Mouse (Mus musculus): ENCODE measurements around the gene Abcc4. TPM values are rescaled to one million over a fixed set of nuclear protein-coding genes. Genes with fewer than 3 reads are reported as not detected.
"Not testable (repeated sequence)": the region's sequence is repeated elsewhere in the genome, so short reads cannot be mapped to it uniquely, and the experiment has no call there.

The Abcc4 gene
- polyA plus RNA-seq, 1 experiment from 2014 or later, result 2.8 TPM

DNA sequence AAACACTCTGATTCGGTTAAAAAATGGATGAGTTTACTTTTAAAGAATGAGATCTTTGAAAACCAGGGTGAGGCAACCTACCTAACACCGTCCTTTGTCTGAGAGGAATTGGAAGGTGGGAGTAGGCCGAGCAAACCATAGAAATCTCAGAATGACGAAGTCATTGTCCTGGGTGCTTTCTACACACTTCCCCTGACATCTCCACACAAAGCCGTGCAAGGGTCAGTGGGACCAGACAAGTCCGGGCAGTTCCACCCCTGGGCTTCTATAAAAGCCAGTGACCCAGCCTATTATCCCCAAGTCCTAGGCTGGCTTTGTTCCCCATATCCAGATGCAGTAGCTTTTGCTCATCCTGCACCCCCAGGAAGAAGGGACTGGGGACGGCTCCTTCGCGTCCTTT lies 163.1 kb downstream of the Abcc4 start:
- 37% methylated on average over 9 of the region's 9 CpGs for WGBS
- Histone ChIP-seq H3K27me3 (ENCODE audit: insufficient read depth, poor library complexity, severe bottlenecking) (peaks cover 31% of the 10 kb centered on the region), H3K4me1 (replicated peaks) (peaks cover 26% of the 10 kb centered on the region), H3K27ac (peak overlapping the region; percentile 75), H3K9me3 (0 out of 2 replicates have a peak, but pooled peaks cover 6% of the 10 kb centered on the region), H3K4me3 (0 out of 2 replicates have a peak overlapping the region, but pooled peaks have one; percentile 7), H3K36me3 (no peaks in the 10 kb centered on the region)
- peak; percentile 43 for DNase-seq (ENCODE audit: low spot score)

- Histone ChIP-seq H3K27me3 (ENCODE audit: insufficient read depth, poor library complexity, severe bottlenecking) (no peaks in the 10 kb centered on the region), H3K36me3 (no peaks in the 10 kb centered on the region), H3K9me3 (no peaks in the 10 kb centered on the region), H3K27ac (no peak overlapping the region), H3K4me3 (no peak overlapping the region), H3K4me1 (replicated peaks) (no peaks in the 10 kb centered on the region)
- WGBS, result 89% methylated on average over 3 of the region's 3 CpGs
- DNase-seq (ENCODE audit: low spot score), result no peak
These were observed 174.5 kb downstream of the Abcc4 start for GRCm38 (mm10) chr14:118531539-118531938.

DNA sequence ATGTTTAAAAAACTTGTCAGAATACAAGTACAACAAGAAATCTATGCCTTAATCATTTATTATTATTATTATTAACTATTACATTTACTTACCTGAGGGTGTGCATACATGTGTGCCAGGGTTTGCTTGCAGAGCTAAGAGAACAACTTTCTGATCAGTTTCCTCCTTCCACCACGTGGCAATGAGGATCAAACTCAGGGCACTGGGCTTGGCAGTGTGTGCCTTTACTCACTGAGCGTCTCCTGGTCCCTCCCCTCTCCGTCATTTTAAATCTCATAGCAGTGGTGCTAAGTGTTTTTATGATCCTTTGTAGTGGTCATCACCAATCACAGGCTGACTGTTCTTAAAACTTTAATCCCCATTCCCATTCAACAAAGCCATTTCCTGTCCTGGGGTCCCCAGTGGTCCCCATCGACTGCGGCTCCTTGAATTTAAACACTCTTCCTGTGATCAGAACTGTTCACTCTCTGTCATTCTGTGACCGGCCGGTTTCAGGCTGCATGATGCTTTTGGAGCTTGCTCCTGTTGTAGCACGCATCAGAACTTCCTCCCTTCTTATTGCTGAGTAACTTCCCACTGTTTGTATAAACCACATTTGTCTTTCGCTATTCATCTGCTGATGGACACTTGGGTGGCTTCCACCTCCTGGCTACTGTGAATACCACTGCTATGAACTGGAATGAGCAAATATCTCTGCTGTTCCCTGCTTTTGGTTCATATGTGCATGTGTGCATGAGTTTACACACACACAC lies 191.6 kb downstream of the Abcc4 start:
- 80% methylated on average over 9 of the region's 9 CpGs for WGBS

GRCm38 (mm10) chr14:118511715-118512114 lies 194.3 kb downstream of the Abcc4 start:
- not testable (repeated sequence) for H3K27me3 ChIP-seq (ENCODE audit: insufficient read depth, poor library complexity, severe bottlenecking); H3K4me3 ChIP-seq; H3K9me3 ChIP-seq; H3K27ac ChIP-seq; DNase-seq (ENCODE audit: low spot score); H3K36me3 ChIP-seq
- H3K4me1 ChIP-seq (replicated peaks), result peaks cover 23% of the 10 kb centered on the region
- 97% methylated on average over 6 of the region's 6 CpGs for WGBS

More for the DNA sequence above, 191.6 kb downstream of the Abcc4 start:
- Histone ChIP-seq H3K4me1 (replicated peaks) (peaks cover 19% of the 10 kb centered on the region), H3K36me3 (no peaks in the 10 kb centered on the region), H3K27me3 (ENCODE audit: insufficient read depth, poor library complexity, severe bottlenecking) (no peaks in the 10 kb centered on the region), H3K27ac (no peak overlapping the region), H3K4me3 (no peak overlapping the region), H3K9me3 (no peaks in the 10 kb centered on the region)
- no peak for DNase-seq (ENCODE audit: low spot score)

DNA sequence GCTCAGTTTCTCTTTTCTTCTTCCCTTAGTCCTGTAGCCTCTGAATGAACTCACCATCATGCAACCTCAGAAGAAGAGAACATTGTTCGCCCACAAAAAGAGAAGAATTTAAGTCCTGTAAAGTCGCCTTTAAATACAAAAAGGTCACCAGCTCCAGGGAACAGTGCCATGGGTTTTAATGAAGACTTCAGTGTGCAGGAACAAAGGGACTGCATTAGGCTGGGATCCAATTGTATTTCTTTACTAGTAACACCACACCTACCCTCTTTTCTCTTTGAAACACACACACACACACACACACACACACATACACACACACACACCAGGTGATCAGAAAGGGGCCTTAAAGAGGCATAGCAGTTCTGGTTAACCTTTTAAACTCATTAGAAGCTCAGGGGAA lies 195.2 kb downstream of the Abcc4 start:
- 68% methylated on average over 2 of the region's 2 CpGs for WGBS
- no peak for DNase-seq (ENCODE audit: low spot score)
- Histone ChIP-seq H3K4me1 (replicated peaks) (peaks cover 28% of the 10 kb centered on the region), H3K27ac (no peak overlapping the region), H3K4me3 (no peak overlapping the region), H3K9me3 (no peaks in the 10 kb centered on the region), H3K27me3 (ENCODE audit: insufficient read depth, poor library complexity, severe bottlenecking) (no peaks in the 10 kb centered on the region), H3K36me3 (no peaks in the 10 kb centered on the region)

- Histone ChIP-seq H3K36me3 (no peaks in the 10 kb centered on the region), H3K9me3 (no peaks in the 10 kb centered on the region), H3K4me1 (replicated peaks) (peaks cover 22% of the 10 kb centered on the region), H3K4me3 (no peak overlapping the region), H3K27me3 (ENCODE audit: insufficient read depth, poor library complexity, severe bottlenecking) (no peaks in the 10 kb centered on the region), H3K27ac (no peak overlapping the region)
- DNase-seq (ENCODE audit: low spot score), result no peak
- 87% methylated on average over 5 of the region's 5 CpGs for WGBS
These were observed 195.8 kb downstream of the Abcc4 start for GRCm38 (mm10) chr14:118510216-118510615.

DNA sequence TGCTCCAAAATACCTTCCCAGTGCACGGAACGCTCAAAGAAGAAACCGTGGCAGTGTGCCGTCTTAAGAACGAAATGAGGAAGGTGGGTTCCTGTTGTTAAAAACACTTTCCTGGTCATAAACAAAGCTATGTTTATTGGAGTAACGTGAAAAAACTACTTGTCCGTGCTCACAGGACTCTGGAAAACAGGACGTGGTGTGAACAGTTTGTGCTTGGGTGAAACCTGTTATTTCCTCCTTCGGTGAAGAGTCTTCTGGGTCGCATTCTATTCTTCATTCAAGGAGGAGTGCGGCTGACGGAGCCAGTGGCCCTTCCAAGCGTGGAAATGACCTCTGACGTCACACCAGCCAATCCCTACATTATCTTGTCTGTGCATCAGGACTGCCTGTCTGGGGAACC lies 198.2 kb downstream of the Abcc4 start:
- H3K27ac ChIP-seq, result no peak overlapping the region
- DNase-seq (ENCODE audit: low spot score), result no peak
- no peaks in the 10 kb centered on the region for H3K36me3 ChIP-seq
- no peaks in the 10 kb centered on the region for H3K27me3 ChIP-seq (ENCODE audit: insufficient read depth, poor library complexity, severe bottlenecking)
- no peaks in the 10 kb centered on the region for H3K9me3 ChIP-seq
- no peak overlapping the region for H3K4me3 ChIP-seq
- WGBS, result 88% methylated on average over 14 of the region's 14 CpGs
- peaks cover 18% of the 10 kb centered on the region for H3K4me1 ChIP-seq (replicated peaks)

DNA sequence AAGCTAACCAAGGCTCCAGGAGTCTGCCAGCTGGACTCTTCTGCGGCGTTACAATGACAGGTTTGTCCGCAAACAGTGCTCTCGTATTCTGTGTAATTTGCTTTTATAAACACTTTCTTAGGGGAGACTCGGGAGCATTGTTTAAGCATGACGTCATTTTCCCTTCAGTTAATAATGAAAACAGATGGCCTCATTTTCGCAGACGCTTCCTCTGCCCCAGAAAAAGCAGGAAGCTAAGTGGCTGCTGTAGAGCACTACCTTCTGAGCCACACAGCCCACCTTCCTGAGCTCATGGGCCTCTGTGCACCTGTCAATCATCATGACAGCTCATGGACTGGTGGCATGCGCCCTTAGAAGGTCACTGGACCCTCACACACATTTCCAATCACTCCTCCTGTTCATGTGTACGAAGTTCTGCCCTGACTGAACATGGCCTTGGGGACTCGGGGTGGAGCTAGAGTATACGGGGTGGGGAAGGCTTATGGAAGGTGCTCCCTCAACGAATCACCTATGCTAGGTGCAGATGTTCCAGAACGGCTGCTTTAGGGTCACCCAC lies 199.3 kb downstream of the Abcc4 start:
- peak; percentile 16 for DNase-seq (ENCODE audit: low spot score)
- peak overlapping the region; percentile 25; the same call in 1 of the 2 replicates for H3K27ac ChIP-seq
- H3K4me1 ChIP-seq (replicated peaks), result peaks cover 16% of the 10 kb centered on the region
- no peak overlapping the region for H3K4me3 ChIP-seq
- no peaks in the 10 kb centered on the region for H3K9me3 ChIP-seq
- 60% methylated on average over 14 of the region's 14 CpGs for WGBS
- no peaks in the 10 kb centered on the region for H3K27me3 ChIP-seq (ENCODE audit: insufficient read depth, poor library complexity, severe bottlenecking)
- no peaks in the 10 kb centered on the region for H3K36me3 ChIP-seq

DNA sequence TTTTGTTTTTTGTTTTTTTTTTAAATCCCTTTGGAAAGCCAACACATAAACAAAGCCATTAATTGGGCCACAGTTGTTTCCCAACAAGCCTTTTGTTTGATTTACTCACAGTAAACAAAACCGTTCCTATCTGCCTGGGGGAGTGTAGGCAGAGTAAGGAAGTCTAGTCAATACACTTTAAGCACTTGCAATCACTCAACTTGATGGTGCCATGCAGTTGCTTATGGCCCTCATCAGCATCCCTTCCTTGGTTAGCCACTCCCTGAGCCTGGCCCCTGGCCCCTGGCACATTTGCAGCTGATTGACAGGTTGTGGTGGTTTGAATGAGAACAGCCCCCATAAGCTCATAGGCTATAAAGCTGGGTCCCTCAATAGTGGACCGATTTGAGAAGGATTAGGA lies 209.3 kb downstream of the Abcc4 start:
- H3K27me3 ChIP-seq (ENCODE audit: insufficient read depth, poor library complexity, severe bottlenecking), result no peaks in the 10 kb centered on the region
- no peak overlapping the region for H3K27ac ChIP-seq
- peaks cover 8% of the 10 kb centered on the region for H3K36me3 ChIP-seq
- no peaks in the 10 kb centered on the region for H3K4me1 ChIP-seq (replicated peaks)
- H3K9me3 ChIP-seq, result peaks cover 9% of the 10 kb centered on the region
- no peak for DNase-seq (ENCODE audit: low spot score)
- no peak overlapping the region for H3K4me3 ChIP-seq
- 85% methylated on average over 2 of the region's 2 CpGs for WGBS

DNA sequence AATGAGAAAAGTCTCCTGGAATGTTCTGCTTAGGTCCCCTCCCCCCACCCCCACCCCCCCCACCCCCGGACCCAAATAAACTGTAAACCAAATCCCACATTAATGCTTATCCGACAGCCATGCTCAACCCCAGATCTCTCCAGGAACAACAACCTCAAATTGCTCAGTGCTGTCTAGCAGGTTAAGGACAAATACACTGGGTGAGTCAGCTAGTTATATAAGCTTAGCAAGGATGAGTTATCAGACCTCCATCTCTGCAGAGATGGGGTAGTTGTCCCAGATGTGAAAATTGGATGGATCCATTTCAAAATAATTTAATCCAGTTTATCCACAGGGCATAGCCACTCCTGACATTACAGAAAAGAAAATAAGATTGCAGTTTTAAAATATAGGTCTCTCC lies 210.6 kb downstream of the Abcc4 start:
- peaks cover 9% of the 10 kb centered on the region for H3K9me3 ChIP-seq
- H3K4me1 ChIP-seq (replicated peaks), result peaks cover 13% of the 10 kb centered on the region
- no peak overlapping the region for H3K4me3 ChIP-seq
- H3K27me3 ChIP-seq (ENCODE audit: insufficient read depth, poor library complexity, severe bottlenecking), result no peaks in the 10 kb centered on the region
- no peak for DNase-seq (ENCODE audit: low spot score)
- WGBS, result 89% methylated on average over 2 of the region's 2 CpGs
- H3K27ac ChIP-seq, result no peak overlapping the region
- peaks cover 8% of the 10 kb centered on the region for H3K36me3 ChIP-seq

DNA sequence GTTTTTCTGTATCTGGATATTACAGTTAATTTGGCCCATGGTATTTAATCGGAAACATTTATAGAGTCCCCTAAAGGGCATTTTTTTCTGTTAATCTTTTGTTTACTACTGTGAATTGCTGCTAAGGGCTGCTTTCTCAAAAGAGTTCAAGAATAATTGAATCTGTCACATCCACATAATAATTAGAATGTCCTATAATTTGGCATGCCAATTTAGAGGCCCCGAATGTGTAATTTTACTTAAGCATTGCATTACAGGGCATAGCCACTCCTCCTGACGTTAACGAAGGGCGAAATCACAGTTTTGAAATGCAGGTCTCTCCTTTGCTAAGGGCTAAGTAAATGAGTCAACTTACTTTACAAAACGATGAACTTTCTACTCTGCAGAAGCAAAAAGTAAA lies 214.3 kb downstream of the Abcc4 start:
- no peak overlapping the region; the same call in 1 of the 2 replicates for H3K27ac ChIP-seq
- peaks cover 18% of the 10 kb centered on the region for H3K4me1 ChIP-seq (replicated peaks)
- peaks cover 4% of the 10 kb centered on the region; the same call in 1 of the 2 replicates for H3K27me3 ChIP-seq (ENCODE audit: insufficient read depth, poor library complexity, severe bottlenecking)
- no peak overlapping the region for H3K4me3 ChIP-seq
- no peak for DNase-seq (ENCODE audit: low spot score)
- 83% methylated on average over 6 of the region's 6 CpGs for WGBS
- H3K36me3 ChIP-seq, result no peaks in the 10 kb centered on the region
- H3K9me3 ChIP-seq, result peaks cover 4% of the 10 kb centered on the region; the same call in 1 of the 2 replicates

DNA sequence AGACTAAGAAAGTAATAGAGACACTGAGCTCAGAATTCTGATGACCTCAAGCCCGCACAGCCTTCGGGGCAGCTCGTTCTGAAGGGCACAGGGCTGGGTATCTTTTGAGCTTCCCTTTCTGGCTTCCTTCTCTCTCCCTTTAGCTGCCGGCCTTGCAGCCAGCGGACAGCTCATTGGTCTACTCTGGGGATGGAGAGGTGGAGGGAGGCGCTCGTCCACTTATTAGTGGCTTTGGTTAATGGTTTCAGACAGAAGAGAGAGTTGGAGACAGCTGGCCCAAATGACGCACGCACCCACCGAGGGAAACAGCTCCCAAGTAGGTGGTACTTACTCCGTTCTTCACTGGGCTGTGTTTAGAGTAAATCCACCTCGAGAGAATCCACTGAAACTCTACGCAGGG lies 214.7 kb downstream of the Abcc4 start:
- peak overlapping the region; percentile 62; the same call in 1 of the 2 replicates for H3K27ac ChIP-seq
- peak; percentile 20 for DNase-seq (ENCODE audit: low spot score)
- H3K9me3 ChIP-seq, result peaks cover 4% of the 10 kb centered on the region; the same call in 1 of the 2 replicates
- H3K27me3 ChIP-seq (ENCODE audit: insufficient read depth, poor library complexity, severe bottlenecking), result peaks cover 4% of the 10 kb centered on the region; the same call in 1 of the 2 replicates
- H3K36me3 ChIP-seq, result peaks cover 4% of the 10 kb centered on the region
- peaks cover 18% of the 10 kb centered on the region for H3K4me1 ChIP-seq (replicated peaks)
- H3K4me3 ChIP-seq, result peak overlapping the region; percentile 26
- 33% methylated on average over 13 of the region's 13 CpGs for WGBS

DNA sequence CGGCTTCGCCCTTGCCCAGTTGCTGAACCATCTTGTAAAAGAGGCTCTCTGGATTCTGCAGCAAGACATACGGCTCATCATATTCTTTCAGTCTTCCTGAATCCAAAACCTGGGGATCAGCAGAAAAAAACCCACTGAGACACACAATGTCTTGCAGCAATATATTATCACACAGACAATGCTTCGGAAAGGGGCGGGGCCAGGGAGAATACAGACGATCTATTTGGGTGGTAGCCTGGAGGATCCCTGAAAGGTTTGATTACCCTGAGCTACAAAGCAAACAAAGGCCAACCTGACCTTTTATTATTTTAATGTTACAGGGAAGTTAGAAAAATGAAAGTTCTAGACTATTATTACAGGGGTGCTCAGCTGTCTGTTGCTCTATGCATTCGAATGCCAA lies 215.5 kb downstream of the Abcc4 start:
- no peak overlapping the region for H3K4me3 ChIP-seq
- peaks cover 8% of the 10 kb centered on the region; the same call in 1 of the 2 replicates for H3K9me3 ChIP-seq
- DNase-seq (ENCODE audit: low spot score), result no peak
- 62% methylated on average over 7 of the region's 7 CpGs for WGBS
- H3K36me3 ChIP-seq, result peaks cover 11% of the 10 kb centered on the region
- H3K27ac ChIP-seq, result no peak overlapping the region
- H3K27me3 ChIP-seq (ENCODE audit: insufficient read depth, poor library complexity, severe bottlenecking), result peaks cover 4% of the 10 kb centered on the region; the same call in 1 of the 2 replicates
- H3K4me1 ChIP-seq (replicated peaks), result peaks cover 18% of the 10 kb centered on the region

All from hindbrain, embryonic 10.5 days (tissue).